Mouse (Mus musculus): ENCODE data around the gene Hist1h4b. TPM values are rescaled to one million over a fixed set of nuclear protein-coding genes. Genes with fewer than 3 reads are reported as not detected.

Gene Hist1h4b
- polyA plus RNA-seq, 1 experiment from 2014 or later = not detected

DNA sequence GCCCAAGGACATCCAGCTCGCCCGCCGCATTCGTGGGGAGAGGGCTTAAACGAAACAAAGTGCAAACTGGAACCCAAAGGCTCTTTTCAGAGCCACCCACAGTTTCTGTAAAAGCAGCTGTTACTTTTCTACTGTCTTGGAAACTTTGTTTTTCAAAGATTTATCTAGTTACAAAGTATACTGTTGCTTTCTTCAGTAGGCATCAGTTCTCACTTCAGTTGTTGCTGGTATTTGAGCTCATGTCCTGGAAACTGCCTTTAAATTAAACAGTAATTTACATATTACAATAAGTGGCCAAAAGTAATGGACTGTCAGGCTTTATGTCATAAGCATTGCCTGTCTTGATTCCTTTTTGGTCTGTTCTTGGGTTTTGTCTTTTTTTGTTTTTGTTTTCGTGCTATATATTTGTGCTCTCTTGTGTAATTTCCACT, 4.1 kb upstream of the Hist1h4b start:
- H3K4me3 ChIP-seq (replicated peaks; ENCODE audit: low read length) = peak overlapping the region; percentile 29

DNA sequence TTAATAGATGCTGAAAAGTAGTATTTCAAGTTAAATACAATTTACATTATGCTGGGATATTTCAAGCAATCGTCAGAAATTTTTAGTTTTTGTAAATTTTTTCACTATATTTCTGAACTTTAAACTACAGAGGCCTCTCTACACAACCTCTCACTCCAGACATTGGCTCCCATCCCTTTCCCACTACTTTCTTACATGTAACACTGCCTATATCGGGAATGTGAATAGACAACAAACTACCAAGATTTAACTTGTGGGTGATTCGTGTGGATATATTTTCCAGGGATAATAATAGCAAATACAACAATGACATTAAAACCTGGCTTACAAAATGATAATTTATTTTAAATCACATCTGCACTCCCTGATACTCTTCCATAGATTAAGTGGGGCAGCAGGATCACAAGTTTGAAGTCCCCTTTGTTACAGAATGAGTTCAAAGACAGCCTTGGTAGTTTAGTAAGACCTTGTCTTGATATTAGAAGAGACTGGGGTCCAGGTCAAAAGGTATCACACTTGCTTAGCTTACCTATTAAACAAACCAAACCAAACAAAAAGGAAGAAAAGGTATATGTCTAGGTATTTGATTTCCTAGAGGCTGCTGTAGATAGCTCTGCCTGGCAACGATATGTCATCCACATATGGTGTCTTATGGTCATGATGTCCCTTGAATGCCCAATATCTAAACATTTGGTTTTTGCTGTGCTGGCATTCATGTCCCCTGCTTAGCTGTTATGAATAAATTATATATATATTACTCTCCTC, 3.3 kb upstream of the Hist1h4b start:
- Histone ChIP-seq H3K27me3 (replicated peaks; ENCODE audit: control insufficient read depth, insufficient read depth, low read length) (no peaks in the 10 kb centered on the region), H3K9me3 (ENCODE audit: control insufficient read depth, low read length) (no peaks in the 10 kb centered on the region), H3K4me2 (ENCODE audit: low read length) (no peak overlapping the region), H3K36me3 (ENCODE audit: control insufficient read depth, insufficient read depth) (no peaks in the 10 kb centered on the region), H3K27ac (ENCODE audit: low read length) (no peak overlapping the region), H3K4me3 (replicated peaks; ENCODE audit: low read length) (no peak overlapping the region), H3K4me1 (replicated peaks; ENCODE audit: control insufficient read depth, insufficient read depth, low read length) (peaks cover 9% of the 10 kb centered on the region), H3K9ac (replicated peaks; ENCODE audit: low read depth, low read length) (no peak overlapping the region)
- ATAC-seq = no peak
- 49% methylated on average over 4 of the region's 4 CpGs for WGBS

More for the DNA sequence above, 4.1 kb upstream of the Hist1h4b start:
- Histone ChIP-seq H3K36me3 (ENCODE audit: control insufficient read depth, insufficient read depth) (no peaks in the 10 kb centered on the region), H3K27ac (ENCODE audit: low read length) (no peak overlapping the region), H3K27me3 (replicated peaks; ENCODE audit: control insufficient read depth, insufficient read depth, low read length) (no peaks in the 10 kb centered on the region), H3K4me1 (replicated peaks; ENCODE audit: control insufficient read depth, insufficient read depth, low read length) (peaks cover 14% of the 10 kb centered on the region), H3K9me3 (ENCODE audit: control insufficient read depth, low read length) (no peaks in the 10 kb centered on the region), H3K9ac (replicated peaks; ENCODE audit: low read depth, low read length) (0 out of 2 replicates have a peak overlapping the region, but pooled peaks have one; percentile 9), H3K4me2 (ENCODE audit: low read length) (peak overlapping the region; percentile 44)
- ATAC-seq = no peak
- 4% methylated on average over 6 of the region's 6 CpGs for WGBS

- no peaks in the 10 kb centered on the region for H3K27me3 ChIP-seq (replicated peaks; ENCODE audit: control insufficient read depth, insufficient read depth, low read length)
- no peak for ATAC-seq
- H3K9me3 ChIP-seq (ENCODE audit: control insufficient read depth, low read length) = no peaks in the 10 kb centered on the region
- H3K36me3 ChIP-seq (ENCODE audit: control insufficient read depth, insufficient read depth) = no peaks in the 10 kb centered on the region
- no peak overlapping the region for H3K27ac ChIP-seq (ENCODE audit: low read length)
- peaks cover 10% of the 10 kb centered on the region for H3K4me1 ChIP-seq (replicated peaks; ENCODE audit: control insufficient read depth, insufficient read depth, low read length)
- no peak overlapping the region for H3K9ac ChIP-seq (replicated peaks; ENCODE audit: low read depth, low read length)
- no peak overlapping the region for H3K4me3 ChIP-seq (replicated peaks; ENCODE audit: low read length)
- no peak overlapping the region for H3K4me2 ChIP-seq (ENCODE audit: low read length)
These were observed 1.8 kb upstream of the Hist1h4b start for GRCm38 (mm10) chr13:23755000-23755399.

DNA sequence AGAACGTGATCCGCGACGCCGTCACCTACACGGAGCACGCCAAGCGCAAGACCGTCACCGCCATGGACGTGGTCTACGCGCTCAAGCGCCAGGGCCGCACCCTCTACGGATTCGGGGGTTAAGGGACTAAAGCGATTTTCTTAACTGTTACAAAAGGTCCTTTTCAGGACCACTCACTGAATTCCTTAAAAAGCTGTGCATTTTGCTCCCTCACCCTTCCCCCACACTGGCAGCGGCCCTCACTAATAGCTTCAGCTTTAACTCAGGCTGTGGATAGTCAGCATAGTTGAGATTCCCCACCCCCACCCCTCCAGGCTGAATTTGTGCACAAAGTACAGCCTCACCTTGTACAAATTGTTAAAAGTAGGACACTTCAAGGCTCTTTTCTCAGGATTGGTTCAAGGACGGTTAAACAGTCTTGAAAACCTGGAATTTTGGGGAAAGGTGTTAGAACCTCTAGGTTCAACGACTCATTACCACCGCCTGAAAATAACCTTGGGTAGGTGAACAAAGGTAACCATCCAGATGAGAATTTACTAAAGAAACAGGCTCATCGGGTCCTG, 479 bp downstream of the Hist1h4b start:
- Histone ChIP-seq H3K4me2 (ENCODE audit: low read length) (peak overlapping the region; percentile 72), H3K9me3 (ENCODE audit: control insufficient read depth, low read length) (no peaks in the 10 kb centered on the region), H3K27me3 (replicated peaks; ENCODE audit: control insufficient read depth, insufficient read depth, low read length) (no peaks in the 10 kb centered on the region), H3K9ac (replicated peaks; ENCODE audit: low read depth, low read length) (peak overlapping the region; percentile 53), H3K36me3 (ENCODE audit: control insufficient read depth, insufficient read depth) (no peaks in the 10 kb centered on the region), H3K4me1 (replicated peaks; ENCODE audit: control insufficient read depth, insufficient read depth, low read length) (peaks cover 21% of the 10 kb centered on the region), H3K27ac (ENCODE audit: low read length) (peak overlapping the region; percentile 77), H3K4me3 (replicated peaks; ENCODE audit: low read length) (peak overlapping the region; percentile 40)
- 2% methylated on average over 16 of the region's 23 CpGs for WGBS
- no peak; the same call in 1 of the 2 replicates for ATAC-seq

- no peak for ATAC-seq
- no peak overlapping the region for H3K9ac ChIP-seq (replicated peaks; ENCODE audit: low read depth, low read length)
- peaks cover 19% of the 10 kb centered on the region for H3K4me1 ChIP-seq (replicated peaks; ENCODE audit: control insufficient read depth, insufficient read depth, low read length)
- H3K9me3 ChIP-seq (ENCODE audit: control insufficient read depth, low read length) = no peaks in the 10 kb centered on the region
- H3K4me2 ChIP-seq (ENCODE audit: low read length) = no peak overlapping the region
- H3K27me3 ChIP-seq (replicated peaks; ENCODE audit: control insufficient read depth, insufficient read depth, low read length) = no peaks in the 10 kb centered on the region
- H3K36me3 ChIP-seq (ENCODE audit: control insufficient read depth, insufficient read depth) = no peaks in the 10 kb centered on the region
- no peak overlapping the region for H3K27ac ChIP-seq (ENCODE audit: low read length)
- WGBS = 40% methylated on average over 3 of the region's 3 CpGs
- H3K4me3 ChIP-seq (replicated peaks; ENCODE audit: low read length) = no peak overlapping the region
These were observed 1.1 kb downstream of the Hist1h4b start for GRCm38 (mm10) chr13:23757921-23758320.

DNA sequence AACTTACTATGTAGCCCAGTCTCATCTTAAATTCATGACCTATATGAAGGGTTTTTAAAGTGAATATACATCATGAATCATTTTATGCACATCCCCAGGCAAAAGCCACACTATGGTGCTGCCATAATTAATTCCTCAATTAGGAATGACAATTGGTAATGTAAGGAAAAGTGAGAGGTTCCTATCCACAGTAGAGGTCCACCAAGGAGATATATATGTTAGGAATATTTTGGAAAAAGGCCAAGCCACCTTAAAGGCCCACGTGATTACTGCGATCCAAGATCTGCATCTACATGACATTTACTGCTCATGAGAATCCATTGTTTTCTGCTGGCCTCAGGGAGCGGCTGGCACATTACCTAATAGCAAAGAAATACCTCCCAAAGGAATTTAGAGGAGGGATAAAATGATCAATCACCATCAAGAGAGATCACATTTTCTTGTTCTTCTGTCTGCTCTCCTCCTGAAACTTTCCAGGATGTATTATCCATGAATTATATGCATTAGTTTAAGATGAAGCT, 2.5 kb downstream of the Hist1h4b start:
- Histone ChIP-seq H3K9ac (replicated peaks; ENCODE audit: low read depth, low read length) (no peak overlapping the region), H3K27ac (ENCODE audit: low read length) (no peak overlapping the region), H3K4me2 (ENCODE audit: low read length) (no peak overlapping the region), H3K27me3 (replicated peaks; ENCODE audit: control insufficient read depth, insufficient read depth, low read length) (no peaks in the 10 kb centered on the region), H3K9me3 (ENCODE audit: control insufficient read depth, low read length) (no peaks in the 10 kb centered on the region), H3K36me3 (ENCODE audit: control insufficient read depth, insufficient read depth) (no peaks in the 10 kb centered on the region), H3K4me3 (replicated peaks; ENCODE audit: low read length) (no peak overlapping the region), H3K4me1 (replicated peaks; ENCODE audit: control insufficient read depth, insufficient read depth, low read length) (peaks cover 28% of the 10 kb centered on the region)
- 68% methylated on average over 3 of the region's 3 CpGs for WGBS
- no peak for ATAC-seq

DNA sequence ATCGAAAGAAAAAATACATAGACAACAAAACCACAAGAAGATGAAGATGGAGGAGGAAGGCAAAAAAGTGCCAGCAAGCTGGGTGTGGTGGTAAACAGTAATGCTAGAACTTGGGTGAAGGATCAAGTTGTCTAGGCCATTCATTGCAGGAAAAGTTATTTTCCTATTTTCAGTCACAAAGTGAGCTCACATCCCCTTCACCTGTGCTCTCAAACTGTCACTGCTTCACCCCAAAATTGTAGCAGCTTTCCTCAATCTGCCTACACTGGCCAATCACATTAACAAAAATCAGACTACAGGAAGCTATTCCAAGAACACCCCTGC, 3.1 kb downstream of the Hist1h4b start:
- no peak for ATAC-seq
- Histone ChIP-seq H3K27me3 (replicated peaks; ENCODE audit: control insufficient read depth, insufficient read depth, low read length) (no peaks in the 10 kb centered on the region), H3K9me3 (ENCODE audit: control insufficient read depth, low read length) (no peaks in the 10 kb centered on the region), H3K4me1 (replicated peaks; ENCODE audit: control insufficient read depth, insufficient read depth, low read length) (peaks cover 30% of the 10 kb centered on the region), H3K27ac (ENCODE audit: low read length) (no peak overlapping the region; the same call in 1 of the 2 replicates), H3K36me3 (ENCODE audit: control insufficient read depth, insufficient read depth) (no peaks in the 10 kb centered on the region), H3K9ac (replicated peaks; ENCODE audit: low read depth, low read length) (no peak overlapping the region), H3K4me3 (replicated peaks; ENCODE audit: low read length) (no peak overlapping the region; the same call in 1 of the 2 replicates), H3K4me2 (ENCODE audit: low read length) (peak overlapping the region; percentile 94)
- WGBS = 76% methylated on average over 1 of the region's 1 CpGs

DNA sequence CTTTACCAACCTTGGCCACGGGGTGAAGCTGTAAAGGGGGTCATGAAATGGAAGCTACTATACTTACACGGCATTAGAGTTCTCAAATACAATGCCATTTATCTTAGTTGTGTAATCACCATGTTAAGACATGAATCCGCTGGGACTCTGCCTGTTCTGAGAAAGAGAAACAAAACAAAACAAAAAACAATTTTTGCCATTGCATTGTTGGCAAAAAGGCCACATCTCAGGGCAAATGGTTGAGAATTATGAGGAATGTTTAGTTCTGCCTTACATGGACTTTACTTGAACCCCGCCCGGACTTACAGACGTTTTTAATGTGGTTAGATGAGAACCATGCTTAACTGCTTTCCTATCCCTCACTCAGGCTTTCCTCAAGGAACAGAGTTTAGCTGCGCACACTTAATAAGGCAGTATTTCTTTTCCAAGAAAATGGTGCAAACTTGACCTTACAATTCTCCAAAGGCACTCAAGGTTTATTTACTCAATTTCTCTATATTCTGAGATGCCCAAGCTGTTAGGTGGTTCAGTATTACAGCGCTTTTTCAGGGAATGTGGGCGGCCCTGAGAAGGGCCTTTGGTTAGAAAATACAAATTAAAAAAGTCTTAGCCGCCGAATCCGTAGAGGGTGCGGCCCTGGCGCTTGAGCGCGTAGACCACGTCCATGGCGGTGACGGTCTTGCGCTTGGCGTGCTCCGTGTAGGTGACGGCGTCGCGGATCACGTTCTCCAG, 3.6 kb downstream of the Hist1h4b start:
- Histone ChIP-seq H3K4me2 (ENCODE audit: low read length) (peak overlapping the region; percentile 94), H3K27ac (ENCODE audit: low read length) (peak overlapping the region; percentile 86), H3K4me1 (replicated peaks; ENCODE audit: control insufficient read depth, insufficient read depth, low read length) (peaks cover 30% of the 10 kb centered on the region), H3K36me3 (ENCODE audit: control insufficient read depth, insufficient read depth) (no peaks in the 10 kb centered on the region), H3K9ac (replicated peaks; ENCODE audit: low read depth, low read length) (peak overlapping the region; percentile 57), H3K9me3 (ENCODE audit: control insufficient read depth, low read length) (no peaks in the 10 kb centered on the region), H3K4me3 (replicated peaks; ENCODE audit: low read length) (peak overlapping the region; percentile 51), H3K27me3 (replicated peaks; ENCODE audit: control insufficient read depth, insufficient read depth, low read length) (no peaks in the 10 kb centered on the region)
- ATAC-seq = peak; percentile 23
- 1% methylated on average over 19 of the region's 27 CpGs for WGBS

Measured in forebrain, embryonic 16.5 days (tissue).